Mouse (Mus musculus): ENCODE measurements around the gene Hepacam2.
"Not testable (repeated sequence)": the region's sequence is repeated elsewhere in the genome, so short reads cannot be mapped to it uniquely, and the experiment has no call there.

Gene Hepacam2

DNA sequence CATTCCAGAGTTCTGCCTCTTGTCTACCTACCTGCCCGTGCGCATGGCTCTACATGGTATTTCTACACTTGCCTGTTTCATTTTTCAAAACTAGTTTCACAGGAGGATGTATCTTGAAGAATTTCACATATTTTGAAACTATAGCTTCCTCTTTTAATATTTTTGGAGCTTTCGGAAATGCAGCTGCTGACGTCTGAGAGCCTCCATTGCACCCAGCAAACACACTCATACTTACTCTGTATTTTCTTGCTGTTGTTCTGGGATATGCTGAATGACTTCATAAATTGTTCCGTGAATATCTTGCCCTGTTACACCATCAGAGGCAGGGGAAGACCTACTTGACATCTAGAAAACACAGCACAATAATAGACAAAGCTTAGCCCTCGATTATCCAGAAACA lies 35.1 kb downstream of the Hepacam2 start:
- DNase-seq, result peak; percentile 17 to 19

DNA sequence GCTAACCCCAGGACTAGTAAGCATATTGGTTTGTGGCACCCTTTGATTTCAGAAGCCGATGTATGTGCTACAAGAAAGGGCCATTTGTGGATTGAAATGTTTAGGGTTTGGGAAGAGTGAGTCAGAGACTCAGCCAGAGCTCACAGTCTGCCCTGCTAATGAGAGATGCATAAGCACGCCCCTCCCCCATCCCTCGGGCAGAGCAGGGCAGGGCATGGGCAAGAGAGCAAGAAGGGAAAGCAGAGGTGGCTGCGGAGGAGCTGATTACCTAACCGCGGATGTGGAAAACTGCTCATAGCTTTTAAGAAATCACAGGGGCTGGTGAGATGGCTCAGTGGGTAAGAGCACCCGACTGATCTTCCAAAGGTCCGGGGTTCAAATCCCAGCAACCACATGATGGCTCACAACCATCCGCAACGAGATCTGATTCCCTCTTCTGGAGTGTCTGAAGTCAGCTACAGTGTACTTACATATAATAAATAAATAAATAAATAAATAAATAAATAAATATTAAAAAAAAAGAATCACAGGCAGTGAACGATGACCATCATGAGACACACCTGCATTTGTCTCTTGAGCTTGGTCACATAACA lies 42.1 kb downstream of the Hepacam2 start:
- DNase-seq, result peak; percentile 6 to 7

DNA sequence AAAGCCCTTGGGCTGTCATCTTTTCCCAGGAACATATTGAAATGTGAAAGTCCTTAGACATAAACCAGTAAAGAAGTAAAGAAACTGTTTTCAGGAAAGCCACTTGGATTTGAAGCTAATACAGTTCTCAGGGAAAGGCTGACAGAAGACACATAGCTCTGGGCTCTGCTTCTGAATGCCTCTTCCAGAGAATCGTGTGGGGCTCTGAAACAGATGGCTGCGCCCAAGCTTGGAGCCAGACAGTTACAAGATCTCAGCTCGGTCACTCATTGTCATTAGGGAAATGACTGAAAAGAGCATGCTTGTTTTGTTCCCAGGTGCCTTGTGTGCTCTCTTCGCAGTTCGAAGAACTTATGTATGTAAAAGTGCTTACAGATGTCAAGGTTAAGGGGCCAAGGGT lies 43.7 kb downstream of the Hepacam2 start:
- DNase-seq, result no peak

DNA sequence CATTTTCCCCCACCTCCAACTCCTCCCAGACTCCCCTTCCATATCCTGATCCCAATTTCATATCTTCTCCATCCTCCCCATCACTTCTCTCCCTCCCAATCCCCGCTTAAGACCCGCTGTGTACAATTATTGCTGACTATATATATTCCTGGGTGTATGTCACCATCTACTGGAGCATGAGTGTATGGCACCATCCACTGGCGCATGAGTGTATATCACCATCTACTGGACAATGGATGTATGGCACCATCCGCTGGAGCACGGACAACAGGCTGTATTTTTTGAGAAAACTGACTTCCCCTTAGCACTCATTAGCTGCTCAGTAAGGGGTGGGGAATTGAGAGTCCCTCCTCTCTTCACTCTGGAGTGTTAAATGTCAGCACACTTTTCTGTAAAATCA lies 50.7 kb downstream of the Hepacam2 start:
- DNase-seq, result peak; percentile 82 to 84

DNA sequence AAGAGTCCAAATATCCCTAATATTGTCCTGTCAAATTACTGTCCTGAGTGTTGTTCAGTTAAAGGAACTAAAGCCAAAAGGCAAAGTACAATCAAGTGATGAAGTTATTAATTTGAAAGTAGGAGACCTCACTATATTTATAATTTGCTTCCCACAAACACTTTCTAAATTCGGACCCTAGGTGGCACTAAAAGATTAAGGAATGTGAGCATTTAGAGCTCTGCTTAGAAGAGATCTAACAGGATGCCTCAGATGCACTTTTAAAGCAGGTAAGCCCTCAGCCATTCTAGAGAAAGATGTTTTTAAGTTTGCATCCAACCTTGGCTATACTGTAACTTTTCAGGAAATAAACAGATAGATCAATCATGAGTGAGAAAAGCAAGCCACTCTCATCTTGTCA lies 54.2 kb downstream of the Hepacam2 start:
- DNase-seq, result no peak

DNA sequence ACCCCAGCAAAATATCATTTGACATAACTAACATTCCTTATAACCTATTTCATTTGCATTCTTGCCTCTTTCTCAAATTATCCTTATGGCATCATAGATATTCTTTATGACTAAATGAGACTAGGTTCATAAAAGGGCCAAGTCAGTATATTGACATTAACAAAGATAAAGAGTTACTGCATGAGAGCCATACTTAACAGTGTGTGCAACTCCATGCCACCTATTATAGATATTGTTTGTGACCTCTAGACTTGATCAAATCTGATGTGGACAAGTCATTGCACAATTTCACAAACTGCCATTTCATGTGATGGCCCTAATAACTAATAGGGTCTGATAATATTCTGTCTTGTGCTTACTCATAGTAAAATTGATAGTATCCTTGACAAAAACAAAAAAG lies 62.0 kb downstream of the Hepacam2 start:
- no peak for DNase-seq

DNA sequence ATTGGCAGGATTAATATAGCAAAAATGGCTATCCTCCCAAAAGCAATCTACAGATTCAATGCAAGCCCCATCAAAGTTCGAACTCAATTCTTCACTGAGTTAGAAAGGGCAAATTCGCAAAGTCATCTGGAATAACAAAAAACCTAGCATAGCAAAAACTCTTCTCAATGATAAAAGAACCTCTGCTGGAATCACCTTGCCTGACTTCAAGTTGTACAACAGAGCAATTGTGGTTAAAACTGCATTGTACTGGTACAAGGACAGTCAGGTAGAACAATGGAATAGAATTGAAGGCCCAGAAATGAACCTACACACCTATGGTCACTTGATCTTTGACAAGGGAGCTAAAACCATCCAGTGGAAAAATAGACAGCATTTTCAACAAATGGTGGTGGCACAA lies 67.1 kb downstream of the Hepacam2 start:
- not testable (repeated sequence) for DNase-seq

DNA sequence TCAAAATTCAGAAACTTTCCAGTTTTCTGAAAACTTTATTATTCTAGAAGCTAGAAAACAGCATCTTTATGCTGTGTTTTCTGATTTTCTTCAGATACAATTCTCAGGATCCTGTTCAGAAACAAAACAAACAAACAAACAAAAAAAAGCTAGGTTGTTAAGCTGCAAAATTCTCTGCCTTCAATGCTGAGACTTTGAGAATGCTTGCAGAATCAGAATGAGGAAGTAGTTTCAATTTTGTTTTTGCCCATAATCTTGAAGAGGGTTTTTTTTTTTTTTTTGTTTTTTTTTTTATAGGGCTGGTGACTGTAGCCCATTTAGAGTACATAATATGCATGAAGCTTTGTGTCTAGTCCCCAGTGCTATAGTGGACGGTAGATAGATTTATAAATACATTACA lies 71.1 kb downstream of the Hepacam2 start:
- no peak for DNase-seq

DNA sequence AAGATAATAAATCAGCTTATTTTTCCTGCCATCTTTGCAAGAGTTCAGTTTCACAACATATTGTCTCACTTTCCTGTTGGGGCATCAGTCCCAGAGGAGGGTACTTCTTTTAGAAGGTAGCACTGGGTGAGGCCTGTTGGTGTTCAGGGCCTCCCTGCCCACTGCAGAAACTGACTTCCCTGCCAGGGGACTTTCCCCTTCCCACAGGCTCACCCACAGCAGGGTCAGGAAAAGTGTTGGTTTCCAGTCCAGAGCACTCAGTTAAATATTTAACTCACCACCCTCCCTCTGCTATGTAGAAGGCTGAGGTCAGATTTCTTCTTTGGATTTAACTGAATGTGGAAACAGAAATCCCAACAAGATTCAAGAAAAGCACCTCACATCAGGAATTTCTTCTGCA lies 72.8 kb downstream of the Hepacam2 start:
- DNase-seq, result peak; percentile 22 to 23

DNA sequence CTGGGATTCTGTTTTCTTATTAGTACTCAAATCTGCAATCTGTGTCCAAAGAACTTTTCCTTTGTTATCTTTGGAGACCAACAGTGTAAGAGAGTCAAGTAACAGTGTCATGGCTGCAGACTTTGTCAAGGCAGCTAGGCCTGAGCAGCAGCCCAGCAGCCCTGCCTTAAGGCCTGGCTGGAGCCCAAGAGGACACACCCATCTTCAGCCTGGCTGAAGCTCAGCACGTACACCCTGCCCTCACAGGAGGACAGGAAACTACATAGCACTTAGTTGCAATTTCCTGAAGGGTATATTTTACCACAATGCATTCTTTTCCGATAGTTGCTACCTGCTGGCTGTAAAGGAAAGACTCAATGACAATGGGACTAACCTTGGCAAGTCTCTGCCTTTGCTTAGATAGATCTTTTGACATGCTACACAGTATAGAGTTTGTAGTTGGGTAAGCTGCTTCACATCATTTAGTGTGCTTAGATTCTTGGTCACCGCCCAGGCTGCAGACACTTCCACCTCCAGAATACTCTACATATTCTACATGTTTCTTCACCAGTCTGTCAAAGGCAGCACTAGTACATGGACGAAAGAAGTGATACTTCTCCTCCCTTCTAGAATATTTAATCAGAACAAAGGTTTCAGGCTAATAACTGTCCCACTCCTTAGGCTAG lies 73.4 kb downstream of the Hepacam2 start:
- DNase-seq, result not testable (repeated sequence)

Data from B cell, adult 2 months (primary cell).